Mouse (Mus musculus): ENCODE measurements at regions not wholly inside any gene's neighbourhood (a gene's known extent, or its start where the extent isn't known, plus 50 kb on each side); places are given as distances from the start of the nearest gene placed in this dataset.

DNA sequence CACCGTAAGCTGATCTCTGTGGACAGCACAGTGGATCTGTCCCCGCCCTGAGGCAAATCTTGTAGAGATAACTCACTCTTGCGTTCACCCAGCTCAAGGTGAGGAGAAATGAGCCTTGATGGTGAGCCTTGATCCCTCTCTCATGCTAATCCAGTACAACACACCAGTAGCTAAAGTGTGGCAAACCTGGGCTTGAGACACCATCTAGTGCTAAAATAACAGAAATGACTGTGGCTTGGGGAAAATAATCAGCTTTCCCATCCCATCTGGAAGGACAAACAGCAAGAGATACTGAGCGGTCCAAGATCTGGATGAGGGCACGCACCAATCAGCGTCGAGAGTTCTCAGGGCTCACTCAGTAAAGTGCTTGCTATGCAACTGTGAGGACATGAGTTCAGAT is 50.9 kb upstream of the Cbln4 start:
- no peak for ATAC-seq (replicated peaks; ENCODE audit: low FRiP score)
- Histone ChIP-seq H3K27me3 (no peaks in the 10 kb centered on the region), H3K4me2 (no peak overlapping the region), H3K27ac (no peak overlapping the region), H3K36me3 (no peaks in the 10 kb centered on the region), H3K9ac (no peak overlapping the region), H3K4me3 (replicated peaks) (no peak overlapping the region), H3K9me3 (replicated peaks) (no peaks in the 10 kb centered on the region), H3K4me1 (no peaks in the 10 kb centered on the region)
- 87% methylated on average over 7 of the region's 7 CpGs for WGBS

DNA sequence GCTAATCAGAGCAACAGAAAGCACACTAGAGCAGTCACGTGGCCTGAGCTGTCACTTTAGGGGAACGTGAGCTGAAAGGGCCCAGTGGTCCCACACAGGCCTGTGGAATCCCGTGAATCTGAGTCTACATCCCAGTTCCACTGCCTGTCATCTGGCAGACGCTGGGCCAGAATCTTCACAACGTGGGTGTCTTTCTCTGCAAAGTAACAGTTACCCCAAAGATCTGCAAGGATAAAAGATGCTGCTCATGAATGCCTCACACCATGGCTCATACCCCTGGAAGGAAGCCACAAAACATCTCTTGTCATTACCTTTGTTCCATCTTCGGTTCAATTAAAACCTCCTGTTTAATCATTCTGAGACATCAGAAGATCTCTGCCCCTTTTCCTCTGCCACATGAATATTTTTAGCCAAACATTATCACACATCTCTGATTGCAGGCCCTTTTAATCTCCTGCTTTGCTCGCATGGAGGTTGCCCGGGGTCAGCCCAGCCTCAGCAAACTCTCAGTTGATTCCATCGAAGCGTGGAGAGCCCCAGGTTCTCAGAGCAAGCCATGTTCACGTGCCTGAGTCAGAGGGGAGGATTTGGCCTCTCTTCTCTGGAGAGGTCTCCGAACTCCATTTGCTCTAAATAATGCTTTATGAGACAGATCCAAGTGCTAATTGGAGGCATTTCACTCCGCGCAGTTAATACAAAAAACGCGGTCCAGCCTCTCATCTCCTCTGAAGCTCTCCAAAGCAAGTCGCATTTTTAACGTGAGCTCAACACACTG is 60.8 kb upstream of the Cbln4 start:
- Histone ChIP-seq H3K4me1 (peaks cover 16% of the 10 kb centered on the region), H3K4me2 (no peak overlapping the region), H3K9ac (no peak overlapping the region), H3K4me3 (replicated peaks) (no peak overlapping the region), H3K36me3 (no peaks in the 10 kb centered on the region), H3K9me3 (replicated peaks) (no peaks in the 10 kb centered on the region), H3K27me3 (no peaks in the 10 kb centered on the region), H3K27ac (no peak overlapping the region)
- 29% methylated on average over 18 of the region's 18 CpGs for WGBS
- ATAC-seq (replicated peaks; ENCODE audit: low FRiP score), result no peak; the same call in 1 of the 2 replicates

DNA sequence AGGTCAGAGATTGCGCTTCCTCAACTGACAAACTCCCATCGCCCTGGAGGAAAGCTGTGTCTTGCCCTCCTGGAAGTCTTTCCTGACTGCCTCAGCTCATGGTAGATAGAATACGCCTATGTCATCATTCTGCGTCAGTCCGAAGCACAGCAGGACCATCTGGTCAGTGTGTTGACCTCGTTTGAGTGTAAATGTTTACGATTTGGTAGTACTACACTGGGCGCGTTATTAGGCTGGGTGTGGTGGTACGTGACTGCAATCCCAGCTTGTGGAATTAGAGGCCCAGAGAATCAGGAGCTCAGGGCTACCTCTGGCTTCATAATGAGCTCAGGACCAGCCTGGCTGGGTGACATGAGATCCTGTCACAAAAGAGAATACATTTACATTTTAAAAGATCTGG is 62.0 kb upstream of the Cbln4 start:
- no peak overlapping the region for H3K27ac ChIP-seq
- 22% methylated on average over 10 of the region's 10 CpGs for WGBS

DNA sequence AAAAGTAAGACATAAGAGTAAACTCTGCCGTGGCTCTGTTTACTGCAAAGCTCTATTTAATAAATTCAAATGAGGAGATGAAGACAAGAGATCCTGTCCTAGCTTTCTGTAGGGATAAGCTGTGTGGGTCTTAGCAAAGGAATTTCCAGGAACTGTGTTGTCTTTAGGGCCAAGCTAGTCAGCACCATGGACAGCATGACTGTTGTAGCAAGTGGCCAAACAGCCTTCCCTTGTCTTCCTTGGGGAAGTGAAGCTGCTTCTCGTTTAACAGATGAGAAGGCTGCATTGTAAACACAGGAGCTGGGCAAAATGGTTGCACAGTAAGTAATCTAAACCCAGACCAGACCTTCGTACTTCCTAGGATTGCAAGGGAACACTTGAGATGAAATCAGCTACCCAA is 67.4 kb upstream of the Cbln4 start:
- Histone ChIP-seq H3K27ac (no peak overlapping the region), H3K27me3 (no peaks in the 10 kb centered on the region), H3K36me3 (no peaks in the 10 kb centered on the region), H3K4me3 (replicated peaks) (no peak overlapping the region), H3K4me1 (peaks cover 1% of the 10 kb centered on the region), H3K9me3 (replicated peaks) (no peaks in the 10 kb centered on the region), H3K4me2 (no peak overlapping the region), H3K9ac (no peak overlapping the region)
- WGBS, result 34% methylated on average over 3 of the region's 3 CpGs
- ATAC-seq (replicated peaks; ENCODE audit: low FRiP score), result no peak

More for the DNA sequence above, 62.0 kb upstream of the Cbln4 start:
- Histone ChIP-seq H3K4me1 (peaks cover 16% of the 10 kb centered on the region), H3K9ac (no peak overlapping the region), H3K27me3 (no peaks in the 10 kb centered on the region), H3K36me3 (no peaks in the 10 kb centered on the region), H3K9me3 (replicated peaks) (no peaks in the 10 kb centered on the region), H3K4me2 (no peak overlapping the region), H3K4me3 (replicated peaks) (no peak overlapping the region)
- no peak for ATAC-seq (replicated peaks; ENCODE audit: low FRiP score)

DNA sequence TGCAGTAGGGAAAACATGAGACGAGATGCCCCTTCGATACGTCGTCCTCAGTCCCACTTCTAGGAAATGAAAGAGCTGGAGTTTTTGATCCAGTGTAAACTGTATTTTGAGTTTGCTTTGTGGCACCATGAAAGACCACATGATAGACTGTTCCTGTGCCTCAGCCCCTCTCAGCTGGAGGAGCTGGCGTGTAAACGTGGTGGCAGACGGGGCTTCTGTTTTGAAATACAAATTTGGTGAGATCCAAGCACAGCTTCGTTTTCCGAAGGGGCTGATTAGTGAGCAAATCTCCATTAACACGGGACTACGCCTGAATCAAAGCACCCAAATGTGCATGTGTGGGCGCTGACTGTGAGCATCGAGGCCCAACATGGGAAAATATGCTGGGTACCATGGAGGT is 70.4 kb upstream of the Cbln4 start:
- H3K36me3 ChIP-seq, result no peaks in the 10 kb centered on the region
- no peak for ATAC-seq (replicated peaks; ENCODE audit: low FRiP score)
- no peaks in the 10 kb centered on the region for H3K27me3 ChIP-seq
- H3K4me2 ChIP-seq, result no peak overlapping the region
- H3K4me3 ChIP-seq (replicated peaks), result no peak overlapping the region
- no peaks in the 10 kb centered on the region for H3K4me1 ChIP-seq
- no peak overlapping the region for H3K9ac ChIP-seq
- 92% methylated on average over 13 of the region's 13 CpGs for WGBS
- H3K9me3 ChIP-seq (replicated peaks), result no peaks in the 10 kb centered on the region
- no peak overlapping the region for H3K27ac ChIP-seq

DNA sequence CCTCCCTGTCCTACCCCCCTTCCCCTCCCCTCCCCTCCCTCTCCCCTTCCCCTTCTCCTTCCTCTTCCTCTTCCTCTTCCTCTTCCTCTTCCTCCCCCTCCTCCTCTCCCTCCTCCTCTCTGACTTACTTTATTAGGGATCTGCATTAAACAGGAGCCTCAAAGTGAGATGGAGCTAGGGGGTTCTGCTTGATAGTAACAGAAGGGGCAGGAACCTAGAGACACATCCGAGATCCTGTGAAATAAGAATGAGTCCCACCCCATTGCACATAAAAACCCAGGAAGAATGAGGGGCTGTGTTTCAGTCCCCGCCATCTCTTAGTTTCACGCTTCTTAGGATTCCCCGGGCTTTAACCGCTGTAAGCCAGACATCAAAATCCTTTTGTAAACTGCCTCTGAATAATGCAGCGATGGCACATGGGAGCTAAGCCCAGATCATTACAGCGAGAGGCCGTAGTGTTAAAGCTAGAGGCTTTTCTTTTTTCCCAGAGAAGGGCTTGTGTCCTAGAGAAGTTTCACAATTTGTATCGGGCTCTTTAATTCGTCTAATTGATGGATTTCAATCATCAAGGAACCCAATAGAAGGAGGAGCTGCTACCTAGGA is 72.4 kb upstream of the Cbln4 start:
- Histone ChIP-seq H3K9ac (no peak overlapping the region), H3K36me3 (no peaks in the 10 kb centered on the region), H3K9me3 (replicated peaks) (no peaks in the 10 kb centered on the region), H3K4me3 (replicated peaks) (no peak overlapping the region), H3K27me3 (no peaks in the 10 kb centered on the region), H3K4me2 (no peak overlapping the region), H3K27ac (no peak overlapping the region), H3K4me1 (no peaks in the 10 kb centered on the region)
- WGBS, result 84% methylated on average over 10 of the region's 10 CpGs
- ATAC-seq (replicated peaks; ENCODE audit: low FRiP score), result no peak

DNA sequence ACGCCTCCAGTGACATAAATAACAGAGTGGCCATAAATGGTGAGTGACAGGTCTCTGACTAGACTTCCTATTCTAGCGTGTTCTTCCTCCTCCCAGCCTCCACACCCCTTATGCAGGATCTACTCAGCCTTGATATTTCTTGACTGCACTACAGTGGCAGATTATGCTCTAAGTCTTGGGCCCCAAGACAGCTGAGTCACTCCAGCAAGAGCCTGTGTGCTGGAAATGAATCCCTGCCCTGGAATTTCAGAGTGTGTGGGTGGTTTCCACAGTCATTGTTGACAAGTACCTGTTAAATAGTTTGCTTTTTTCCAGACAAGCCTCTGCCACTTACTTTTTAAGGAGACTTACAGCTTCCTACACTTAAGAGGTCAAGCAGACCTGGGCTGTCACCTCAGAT is 84.3 kb upstream of the Cbln4 start:
- 59% methylated on average over 2 of the region's 2 CpGs for WGBS

DNA sequence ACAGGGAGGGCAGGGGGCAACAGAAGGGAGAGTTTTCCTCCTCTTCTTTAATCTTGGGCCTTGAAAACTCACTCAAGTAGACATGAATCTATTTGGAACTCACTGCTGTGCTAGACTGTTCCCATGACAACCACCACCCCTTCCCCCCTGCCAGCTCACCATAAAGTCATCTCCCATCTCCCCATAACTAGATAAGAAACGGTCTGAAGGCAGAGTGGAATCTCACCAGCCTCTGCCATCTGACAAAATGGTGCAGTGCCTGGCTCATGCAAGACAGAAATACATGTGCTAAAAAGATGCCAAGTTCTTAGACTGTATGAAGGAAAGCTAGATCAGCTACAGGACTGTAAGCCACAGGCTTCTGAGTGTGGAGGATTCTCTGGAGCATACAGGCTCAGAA is 88.0 kb upstream of the Cbln4 start:
- 39% methylated on average over 1 of the region's 1 CpGs for WGBS

More for the DNA sequence above, 84.3 kb upstream of the Cbln4 start:
- no peak overlapping the region for H3K4me3 ChIP-seq (replicated peaks)
- H3K4me2 ChIP-seq, result no peak overlapping the region
- no peaks in the 10 kb centered on the region for H3K36me3 ChIP-seq
- no peak for ATAC-seq (replicated peaks; ENCODE audit: low FRiP score)
- H3K9me3 ChIP-seq (replicated peaks), result no peaks in the 10 kb centered on the region
- H3K27me3 ChIP-seq, result no peaks in the 10 kb centered on the region
- no peak overlapping the region for H3K9ac ChIP-seq
- H3K27ac ChIP-seq, result no peak overlapping the region
- no peaks in the 10 kb centered on the region for H3K4me1 ChIP-seq

DNA sequence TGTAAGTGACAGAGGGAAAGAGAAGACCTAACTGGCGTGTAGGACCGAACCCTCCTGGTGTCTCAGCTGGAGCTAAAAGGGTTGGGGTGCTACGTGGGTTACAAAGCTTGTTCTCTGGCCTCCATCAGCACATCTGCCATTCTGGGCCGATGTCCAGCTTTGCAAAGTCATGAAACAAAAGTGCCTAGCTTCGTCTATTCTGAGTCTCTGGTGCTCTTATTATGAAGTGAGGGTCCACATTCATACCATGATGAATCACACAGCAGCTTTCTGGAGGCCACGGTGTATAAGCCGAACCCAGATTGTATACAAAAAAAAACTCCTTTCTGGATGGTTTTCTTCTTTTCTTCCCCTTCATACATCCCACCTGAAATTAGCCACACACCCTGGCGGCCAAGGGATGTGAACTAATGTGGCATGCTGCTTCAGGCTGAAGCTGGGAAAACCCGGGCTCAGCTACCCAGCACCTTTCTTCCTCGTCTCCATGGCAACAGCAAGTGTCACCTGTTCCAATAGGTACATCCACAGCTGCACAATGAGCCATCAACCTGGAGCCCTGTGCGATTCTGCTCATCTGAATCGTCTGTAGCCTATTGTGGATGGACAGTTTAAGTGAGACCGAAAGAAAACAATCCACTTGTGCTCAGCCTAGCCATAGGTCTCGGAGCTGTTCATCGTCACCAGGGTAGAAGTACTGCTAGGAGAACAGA is 89.5 kb upstream of the Cbln4 start:
- Histone ChIP-seq H3K36me3 (no peaks in the 10 kb centered on the region), H3K27me3 (no peaks in the 10 kb centered on the region), H3K4me2 (no peak overlapping the region), H3K27ac (no peak overlapping the region), H3K9ac (no peak overlapping the region), H3K4me3 (replicated peaks) (no peak overlapping the region), H3K4me1 (no peaks in the 10 kb centered on the region), H3K9me3 (replicated peaks) (no peaks in the 10 kb centered on the region)
- no peak for ATAC-seq (replicated peaks; ENCODE audit: low FRiP score)
- 72% methylated on average over 15 of the region's 15 CpGs for WGBS

More for the DNA sequence above, 88.0 kb upstream of the Cbln4 start:
- Histone ChIP-seq H3K9me3 (replicated peaks) (no peaks in the 10 kb centered on the region), H3K4me1 (no peaks in the 10 kb centered on the region), H3K4me3 (replicated peaks) (no peak overlapping the region), H3K36me3 (no peaks in the 10 kb centered on the region), H3K27ac (no peak overlapping the region), H3K4me2 (no peak overlapping the region), H3K27me3 (no peaks in the 10 kb centered on the region), H3K9ac (no peak overlapping the region)
- no peak for ATAC-seq (replicated peaks; ENCODE audit: low FRiP score)

DNA sequence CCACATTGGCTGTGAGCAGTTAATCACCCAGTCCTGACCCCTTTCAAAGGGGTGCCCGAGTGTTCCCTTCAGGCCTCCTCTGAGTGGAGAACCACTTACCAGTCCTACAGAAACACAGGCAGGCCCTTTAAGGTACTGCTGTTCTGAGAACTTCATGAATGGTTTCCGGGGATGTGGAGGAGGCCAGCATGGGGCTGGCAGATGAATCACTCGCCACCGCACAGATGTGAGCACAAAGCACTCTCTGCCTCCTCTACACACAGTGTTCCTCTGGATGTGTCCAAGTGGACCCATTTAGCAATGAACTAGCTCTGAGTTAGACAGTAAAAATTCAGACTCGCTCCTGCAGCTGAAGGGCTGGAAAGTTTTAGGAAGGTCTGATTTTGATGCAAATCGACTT is 96.8 kb upstream of the Cbln4 start:
- 0 out of 2 replicates have a peak, but pooled peaks cover 4% of the 10 kb centered on the region for H3K9me3 ChIP-seq (replicated peaks)
- ATAC-seq (replicated peaks; ENCODE audit: low FRiP score), result no peak
- no peak overlapping the region for H3K4me3 ChIP-seq (replicated peaks)
- WGBS, result 45% methylated on average over 6 of the region's 6 CpGs
- peaks cover 4% of the 10 kb centered on the region; the same call in 1 of the 2 replicates for H3K4me1 ChIP-seq
- no peaks in the 10 kb centered on the region for H3K36me3 ChIP-seq
- no peak overlapping the region for H3K9ac ChIP-seq
- no peak overlapping the region for H3K27ac ChIP-seq
- H3K27me3 ChIP-seq, result no peaks in the 10 kb centered on the region
- no peak overlapping the region for H3K4me2 ChIP-seq

DNA sequence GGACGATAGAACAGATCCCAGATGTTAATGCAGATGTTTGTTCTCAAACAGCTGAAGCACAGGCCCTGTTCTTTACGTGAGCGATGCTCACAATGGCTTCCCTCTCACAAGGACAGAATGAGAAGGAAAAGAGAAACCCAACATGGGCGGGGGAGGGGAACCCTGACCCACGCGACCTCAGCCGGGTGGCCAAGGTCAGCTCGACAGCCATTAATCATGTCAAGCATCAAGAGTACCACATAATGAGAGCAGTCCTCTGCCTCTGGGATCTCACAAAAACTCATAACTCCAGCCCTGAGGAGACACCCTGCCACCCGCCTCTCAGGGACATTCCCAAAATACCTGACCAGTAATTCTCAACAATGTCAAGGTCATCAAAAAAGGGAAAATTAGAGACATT is 100.0 kb upstream of the Cbln4 start:
- H3K27ac ChIP-seq, result no peak overlapping the region
- no peaks in the 10 kb centered on the region for H3K27me3 ChIP-seq
- H3K4me2 ChIP-seq, result no peak overlapping the region
- 22% methylated on average over 9 of the region's 9 CpGs for WGBS
- no peaks in the 10 kb centered on the region for H3K36me3 ChIP-seq
- no peak overlapping the region for H3K9ac ChIP-seq
- H3K4me3 ChIP-seq (replicated peaks), result no peak overlapping the region
- ATAC-seq (replicated peaks; ENCODE audit: low FRiP score), result 0 out of 2 replicates have a peak, but pooled peaks have one; percentile 40
- H3K9me3 ChIP-seq (replicated peaks), result 0 out of 2 replicates have a peak, but pooled peaks cover 4% of the 10 kb centered on the region
- peaks cover 4% of the 10 kb centered on the region; the same call in 1 of the 2 replicates for H3K4me1 ChIP-seq

DNA sequence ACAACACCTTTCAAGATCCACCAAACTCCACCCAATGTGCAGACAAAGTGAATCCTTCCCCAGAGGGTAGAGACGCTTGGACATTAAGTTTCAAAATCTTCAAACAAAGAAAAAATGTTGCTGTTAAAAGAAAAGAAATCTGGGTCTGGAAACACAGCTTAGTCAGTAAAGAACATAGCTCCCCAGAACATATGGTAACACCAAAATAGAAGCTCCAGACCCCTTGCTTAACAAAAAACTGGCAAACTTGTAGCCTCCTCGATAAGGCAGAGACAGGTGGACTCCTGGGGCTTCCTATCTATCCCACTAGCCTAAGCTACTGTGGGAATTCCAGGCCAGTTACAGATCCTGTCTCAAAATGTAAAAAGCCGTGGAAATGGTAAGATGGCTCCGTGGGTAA is 99.6 kb upstream of the Mc3r start:
- ATAC-seq (replicated peaks; ENCODE audit: low FRiP score), result no peak
- Histone ChIP-seq H3K4me2 (no peak overlapping the region), H3K9ac (no peak overlapping the region), H3K27ac (no peak overlapping the region), H3K9me3 (replicated peaks) (no peaks in the 10 kb centered on the region; the same call in 1 of the 2 replicates), H3K4me3 (replicated peaks) (no peak overlapping the region), H3K36me3 (no peaks in the 10 kb centered on the region), H3K27me3 (no peaks in the 10 kb centered on the region), H3K4me1 (no peaks in the 10 kb centered on the region)
- WGBS, result 89% methylated on average over 4 of the region's 4 CpGs

Data from kidney, embryonic 15.5 days (tissue).